Mouse (Mus musculus) limb, embryonic 14.5 days (tissue): ENCODE data around the gene Bglap2. TPM values are rescaled to one million over a fixed set of nuclear protein-coding genes. Genes with fewer than 3 reads are reported as not detected.
A peak's percentile ranks its signal among the peaks of the same experiment; 100 is the strongest.

Experiments used
- ATAC-seq: fragments of 200-750 bp; cut with Nextera tagmentation; 2 replicates; pipeline ENCODE4 v1.8.0; 2017; ENCODE audit warnings: low read depth, moderate number of reproducible peaks, moderate TSS enrichment; ENCODE audit not compliant: low FRiP score
- DNase-seq: peaks from one replicate; pipeline ENCODE4 v3.0.0-alpha.2; 2015; ENCODE audit warnings: low spot score
- H3K27ac ChIP-seq: fragments of 300-500 bp; sonication (generic); replicated peaks from 2 replicates; pipeline ENCODE4 v1.5.1; 2014; ENCODE audit warnings: low read depth, mild to moderate bottlenecking, low read length, moderate library complexity, mixed read lengths
- H3K27me3 ChIP-seq: fragments of 300-500 bp; sonication (generic); 2 replicates; pipeline ENCODE4 v1.6.1; 2014; ENCODE audit warnings: low read length, mixed read lengths; ENCODE audit not compliant: control insufficient read depth, insufficient read depth
- H3K36me3 ChIP-seq: fragments of 300-500 bp; sonication (generic); 2 replicates; pipeline ENCODE4 v1.6.1; 2014; ENCODE audit warnings: mild to moderate bottlenecking, low read length, moderate library complexity, mixed read lengths; ENCODE audit not compliant: control insufficient read depth, insufficient read depth
- H3K4me1 ChIP-seq: fragments of 300-500 bp; sonication (generic); 2 replicates; pipeline ENCODE4 v1.6.1; 2014; ENCODE audit warnings: antibody characterized with exemption, low read length, mixed read lengths; ENCODE audit not compliant: control insufficient read depth, insufficient read depth
- H3K4me2 ChIP-seq: fragments of 300-500 bp; sonication (generic); replicated peaks from 2 replicates; pipeline ENCODE4 v1.6.1; 2014; ENCODE audit warnings: low read depth, mild to moderate bottlenecking, low read length, moderate library complexity; ENCODE audit not compliant: severe bottlenecking
- H3K4me3 ChIP-seq: fragments of 300-500 bp; sonication (generic); replicated peaks from 2 replicates; pipeline ENCODE4 v1.5.1; 2014; ENCODE audit warnings: low read length
- H3K9ac ChIP-seq: fragments of 300-500 bp; sonication (generic); 2 replicates; pipeline ENCODE4 v1.6.1; 2014; ENCODE audit warnings: mild to moderate bottlenecking, low read depth, low read length, moderate library complexity; ENCODE audit not compliant: severe bottlenecking
- H3K9me3 ChIP-seq: fragments of 300-500 bp; sonication (generic); 2 replicates; pipeline ENCODE4 v1.6.1; 2016; ENCODE audit warnings: low read length; ENCODE audit not compliant: control insufficient read depth
- POLR2A ChIP-seq: fragments of 200-500 bp; IDR thresholded peaks from 2 replicates; pipeline ENCODE4 v1.8.0; 2012; ENCODE audit warnings: inconsistent platforms, mild to moderate bottlenecking, moderate library complexity, borderline replicate concordance; ENCODE audit not compliant: insufficient read depth, insufficient read length; ENCODE audit errors: extremely low read depth
- WGBS: fragments of 180-500 bp; shearing (Covaris S2); extraction: QIAGEN DNeasy Blood & Tissue Kit; methylation state at CpG from one replicate; pipeline ENCODE4 v1.1.7; 2014; 5-methylcytosine and 5-hydroxymethylcytosine counted together
- polyA plus RNA-seq, 2 experiments: library from polyadenylated mRNA; depleted of rRNA in 1 of 2; stranded (reverse) in 1 of 2; unstranded in 1 of 2; fragments of >200 nt; fragmentation: Nextera tagmentation in 1 of 2; extraction: Ambion mirVana in 1 of 2; gene quantifications; 2 replicates each; pipeline versions ENCODE4 v1.2.1 to v1.2.3; 2012 to 2014

Bglap2 gene
- polyA plus RNA-seq, 2 experiments, result 0.52 to 1.9 TPM

DNA sequence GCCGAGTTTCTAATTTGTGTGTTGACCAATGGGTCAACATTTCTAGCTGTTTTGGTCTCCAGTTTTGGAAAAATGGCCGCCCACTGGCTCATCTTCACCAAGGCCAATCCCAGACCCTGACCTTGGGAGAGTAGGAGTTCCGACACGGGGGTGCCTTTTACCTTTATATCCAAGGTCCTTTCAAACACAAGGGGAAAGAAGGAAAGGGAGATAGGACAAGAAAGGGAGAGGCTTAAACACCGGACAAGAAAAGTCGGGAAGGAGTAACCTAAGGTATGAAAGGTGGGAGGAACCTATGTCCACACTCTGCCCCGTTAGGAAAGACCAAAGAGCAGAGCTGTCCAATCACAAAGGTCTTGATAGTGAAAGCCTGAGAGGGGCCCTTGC lies 32.1 kb upstream of the Bglap2 start:
- DNase-seq, result no peak
- Histone ChIP-seq H3K4me2 (peak overlapping the region; percentile 51), H3K27ac (peak overlapping the region; percentile 89), H3K9me3 (no peaks in the 10 kb centered on the region), H3K9ac (peak overlapping the region; percentile 89; the same call in 1 of the 2 replicates), H3K36me3 (peaks cover 40% of the 10 kb centered on the region), H3K27me3 (no peaks in the 10 kb centered on the region), H3K4me1 (peaks cover 10% of the 10 kb centered on the region; the same call in 1 of the 2 replicates), H3K4me3 (peak overlapping the region; percentile 67)
- no peak; the same call in 1 of the 2 replicates for ATAC-seq
- TF ChIP-seq POLR2A, result no peak
- WGBS, result 23% methylated on average over 7 of the region's 7 CpGs

DNA sequence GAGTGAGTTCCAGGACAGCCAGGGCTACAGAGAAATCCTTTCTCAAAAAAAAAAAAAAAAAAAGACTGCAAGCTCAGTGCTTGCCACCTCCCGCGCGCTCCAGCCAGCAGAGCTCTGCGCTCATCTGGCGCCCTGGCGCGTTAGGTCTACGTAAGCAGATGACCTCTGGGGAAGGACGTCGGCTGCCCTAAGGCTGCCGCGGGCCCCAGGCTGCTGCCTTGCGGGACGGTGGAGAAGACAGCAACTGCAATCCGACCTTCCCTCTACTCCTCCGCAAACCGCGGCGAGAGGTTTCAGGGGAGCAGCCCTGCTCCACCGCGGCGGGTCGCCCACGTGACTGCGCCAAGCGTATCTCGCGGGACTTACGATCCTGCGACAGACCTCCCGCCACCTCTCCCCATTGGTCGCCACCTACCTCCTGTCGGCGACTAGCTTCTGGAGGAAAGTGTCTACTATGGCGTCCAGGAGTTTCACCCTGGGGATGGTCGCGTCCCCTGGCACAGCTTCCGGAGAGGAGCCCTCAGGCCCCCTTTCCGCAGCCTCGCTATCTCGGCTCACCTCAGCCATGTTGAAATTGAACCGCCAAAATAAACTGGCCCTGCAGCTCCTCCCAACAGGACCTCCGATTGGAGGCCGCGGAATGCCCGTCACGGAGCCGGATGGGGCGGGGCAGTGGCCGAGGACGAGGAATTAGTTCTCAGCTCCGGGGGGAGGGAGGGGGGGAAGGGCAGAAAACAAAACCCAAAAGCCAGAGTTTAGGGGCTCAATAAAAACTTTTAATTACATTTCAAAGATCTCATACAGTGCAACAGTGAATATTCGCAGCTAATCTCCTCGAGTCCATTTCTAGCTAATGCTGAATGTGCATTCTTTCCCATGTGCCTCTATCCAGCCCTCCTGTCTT lies 31.5 kb upstream of the Bglap2 start, which contains the start of gene Pmf1:
Pmf1 (minus strand) TSS at position 591 of the 904 bp plus-strand sequence.
- ATAC-seq, result peak; percentile 93
- Histone ChIP-seq H3K9me3 (no peaks in the 10 kb centered on the region), H3K4me1 (peaks cover 10% of the 10 kb centered on the region; the same call in 1 of the 2 replicates), H3K4me3 (peak within 1 kb of the TSS; percentile 67), H3K4me2 (peak within 1 kb of the TSS; percentile 51), H3K27ac (peak within 1 kb of the TSS; percentile 89), H3K27me3 (no peaks in the 10 kb centered on the region), H3K9ac (peak within 1 kb of the TSS; percentile 89), H3K36me3 (peaks cover 33% of the 10 kb centered on the region)
- WGBS, result under 1% methylated on average over 53 of the region's 54 CpGs
- TF ChIP-seq POLR2A, result peak; percentile 84; the same call in 1 of the 2 replicates
- peak; percentile 89 for DNase-seq

DNA sequence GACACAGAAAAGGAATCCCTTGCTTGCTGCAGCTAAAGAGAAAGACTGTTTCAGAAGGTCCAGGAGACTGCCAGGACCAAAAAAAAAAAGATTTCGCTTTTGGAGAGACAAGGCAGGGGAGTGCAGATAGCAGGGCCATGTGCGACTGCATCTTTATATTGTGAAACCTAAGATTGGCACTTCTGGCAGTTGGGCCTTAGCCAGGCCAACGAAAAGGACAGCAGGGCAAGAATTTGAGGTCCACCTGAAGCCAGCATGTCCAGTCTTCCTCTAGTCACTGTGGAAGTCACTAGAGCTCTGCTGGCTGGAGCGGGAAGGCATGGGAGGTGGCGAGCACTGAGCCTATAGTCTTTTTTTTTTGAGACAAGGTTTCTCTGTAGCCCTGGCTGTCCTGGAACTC lies 30.5 kb upstream of the Bglap2 start:
- peaks cover 10% of the 10 kb centered on the region; the same call in 1 of the 2 replicates for H3K4me1 ChIP-seq
- peak overlapping the region; percentile 67 for H3K4me3 ChIP-seq
- no peaks in the 10 kb centered on the region for H3K27me3 ChIP-seq
- H3K27ac ChIP-seq, result no peak overlapping the region
- no peak for TF ChIP-seq POLR2A
- 62% methylated on average over 5 of the region's 5 CpGs for WGBS
- peak overlapping the region; percentile 51 for H3K4me2 ChIP-seq
- peaks cover 25% of the 10 kb centered on the region for H3K36me3 ChIP-seq
- no peaks in the 10 kb centered on the region for H3K9me3 ChIP-seq
- DNase-seq (no peak), ATAC-seq (no peak)
- no peak overlapping the region for H3K9ac ChIP-seq

DNA sequence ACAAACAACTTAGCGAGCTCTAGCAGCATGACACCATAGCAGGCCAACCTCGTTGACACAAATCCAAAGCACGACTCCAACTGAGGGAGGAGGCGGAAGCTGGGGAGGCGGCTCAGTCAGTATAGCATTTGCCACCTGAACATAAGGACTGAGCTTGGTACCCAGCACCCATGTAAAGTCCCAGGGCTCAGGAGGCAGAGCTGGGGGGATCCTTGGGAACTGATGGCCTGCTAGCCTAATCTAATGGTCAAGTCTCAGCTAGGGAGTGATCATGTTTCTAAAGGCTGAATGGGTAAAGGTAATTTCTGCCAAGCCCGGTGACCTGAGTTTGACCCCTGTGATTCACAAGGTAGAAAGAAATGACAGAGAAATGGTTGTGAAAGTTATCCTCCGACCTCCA lies 29.0 kb upstream of the Bglap2 start:
- no peak for DNase-seq

DNA sequence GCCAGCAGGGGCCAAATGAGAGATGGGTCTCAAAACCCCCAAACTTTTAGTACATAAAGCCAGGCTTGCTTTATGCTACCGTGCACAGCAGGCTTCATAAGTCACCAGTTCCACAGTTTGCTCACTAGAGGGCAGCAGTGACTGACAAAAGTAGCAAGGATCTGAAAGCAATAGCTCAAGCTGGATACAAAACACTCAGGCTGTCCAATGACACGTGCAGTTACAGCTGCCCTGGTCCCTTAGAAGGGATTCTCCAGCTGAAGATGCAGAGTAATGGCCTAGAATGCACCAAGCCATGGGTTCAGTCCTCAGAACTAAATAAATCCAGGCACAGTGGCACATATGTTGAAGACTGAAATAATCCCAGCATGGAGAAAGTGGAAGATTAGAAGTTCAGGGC lies 28.6 kb upstream of the Bglap2 start:
- no peak overlapping the region for H3K4me3 ChIP-seq
- peaks cover 22% of the 10 kb centered on the region for H3K36me3 ChIP-seq
- 2% methylated on average over 2 of the region's 2 CpGs for WGBS
- peaks cover 10% of the 10 kb centered on the region; the same call in 1 of the 2 replicates for H3K4me1 ChIP-seq
- H3K27ac ChIP-seq, result no peak overlapping the region
- no peak overlapping the region for H3K4me2 ChIP-seq
- DNase-seq, result peak; percentile 93
- no peak for TF ChIP-seq POLR2A
- peak; percentile 10; the same call in 1 of the 2 replicates for ATAC-seq
- H3K9ac ChIP-seq, result no peak overlapping the region
- H3K27me3 ChIP-seq, result no peaks in the 10 kb centered on the region
- H3K9me3 ChIP-seq, result no peaks in the 10 kb centered on the region

More for the DNA sequence above, 29.0 kb upstream of the Bglap2 start:
- Histone ChIP-seq H3K27me3 (no peaks in the 10 kb centered on the region), H3K36me3 (peaks cover 22% of the 10 kb centered on the region), H3K27ac (no peak overlapping the region), H3K4me2 (no peak overlapping the region), H3K9ac (no peak overlapping the region), H3K4me1 (peaks cover 10% of the 10 kb centered on the region; the same call in 1 of the 2 replicates), H3K9me3 (no peaks in the 10 kb centered on the region), H3K4me3 (no peak overlapping the region)
- no peak for ATAC-seq
- no peak for TF ChIP-seq POLR2A
- 56% methylated on average over 7 of the region's 7 CpGs for WGBS
